Mouse (Mus musculus): ENCODE data around the gene Pitpnm2.
"Not testable (repeated sequence)": the region's sequence is repeated elsewhere in the genome, so short reads cannot be mapped to it uniquely, and the experiment has no call there.

GRCm38 (mm10) chr5:124217092-124217491, 32.5 kb downstream of the Pitpnm2 start:
- TF ChIP-seq POLR2A (IDR thresholded peaks at IDR 0.05; ENCODE audit: insufficient read length, low read depth); MAX (IDR thresholded peaks at IDR 0.05; ENCODE audit: low read depth); POLR2AphosphoS2 (IDR thresholded peaks at IDR 0.05; ENCODE audit: insufficient read length, low read depth): not testable (repeated sequence)
